Mouse (Mus musculus) left cerebral cortex, adult 9 months (tissue): Measurements from ENCODE around the gene Tspan14.
A peak's percentile ranks its signal among the peaks of the same experiment; 100 is the strongest.

Source experiments
- DNase-seq, 2 experiments: peaks; one replicate each; pipeline ENCODE4 v3.0.0; 2022; ENCODE audit warnings: low spot score in 2 of 2

The Tspan14 gene

GRCm38 (mm10) chr14:40952715-40953114, 13.9 kb downstream of the Tspan14 start:
- DNase-seq, result no peak

- DNase-seq, result no peak
Measured at GRCm38 (mm10) chr14:40952301-40952700, 14.3 kb downstream of the Tspan14 start.

- DNase-seq, result no peak
Measured at GRCm38 (mm10) chr14:40949730-40950614, 16.6 kb downstream of the Tspan14 start.

GRCm38 (mm10) chr14:40949047-40949446, 17.6 kb downstream of the Tspan14 start:
- DNase-seq, result no peak

GRCm38 (mm10) chr14:40948522-40948921, 18.1 kb downstream of the Tspan14 start:
- DNase-seq, result no peak

- DNase-seq, result no peak
Measured at GRCm38 (mm10) chr14:40947431-40948394, 18.9 kb downstream of the Tspan14 start.

- DNase-seq, result no peak
Measured at GRCm38 (mm10) chr14:40943802-40944201, 22.8 kb downstream of the Tspan14 start.

- DNase-seq, result no peak
Measured at GRCm38 (mm10) chr14:40942429-40942828, 24.2 kb downstream of the Tspan14 start.

GRCm38 (mm10) chr14:40938380-40938987, 28.1 kb downstream of the Tspan14 start:
- no peak for DNase-seq

GRCm38 (mm10) chr14:40937052-40937451, 29.6 kb downstream of the Tspan14 start:
- no peak for DNase-seq

- no peak for DNase-seq
Measured at GRCm38 (mm10) chr14:40935481-40935880, 31.1 kb downstream of the Tspan14 start.

GRCm38 (mm10) chr14:40935054-40935453, 31.6 kb downstream of the Tspan14 start:
- no peak for DNase-seq

- no peak for DNase-seq
Measured at GRCm38 (mm10) chr14:40933328-40933727, 33.3 kb downstream of the Tspan14 start.

- DNase-seq, result no peak
Measured at GRCm38 (mm10) chr14:40932225-40932624, 34.4 kb downstream of the Tspan14 start.

GRCm38 (mm10) chr14:40931115-40931829, 35.3 kb downstream of the Tspan14 start:
- DNase-seq, result no peak

- no peak for DNase-seq
Measured at GRCm38 (mm10) chr14:40929943-40930342, 36.7 kb downstream of the Tspan14 start.

GRCm38 (mm10) chr14:40928897-40929296, 37.7 kb downstream of the Tspan14 start:
- DNase-seq, result no peak

- no peak for DNase-seq
Measured at GRCm38 (mm10) chr14:40927041-40927440, 39.6 kb downstream of the Tspan14 start.

- DNase-seq, result peak in 1 of 2 experiments; percentile 41
Measured at GRCm38 (mm10) chr14:40924378-40925113, 42.1 kb downstream of the Tspan14 start.

GRCm38 (mm10) chr14:40921241-40921640, 45.4 kb downstream of the Tspan14 start:
- no peak for DNase-seq

GRCm38 (mm10) chr14:40919521-40919920, 47.1 kb downstream of the Tspan14 start:
- DNase-seq, result no peak
